Mouse (Mus musculus) heart, embryonic 11.5 days (tissue): Measurements from ENCODE around the gene Caprin2. TPM values are rescaled to one million over a fixed set of nuclear protein-coding genes. Genes with fewer than 3 reads are reported as not detected.
"Not testable (repeated sequence)": the region's sequence is repeated elsewhere in the genome, so short reads cannot be mapped to it uniquely, and the experiment has no call there.

Source experiments
- ATAC-seq: fragments of 200-750 bp; cut with Nextera tagmentation; replicated peaks from 2 replicates; pipeline ENCODE4 v1.8.0; 2017; ENCODE audit warnings: moderate library complexity; ENCODE audit not compliant: insufficient number of reproducible peaks, low FRiP score, low TSS enrichment
- H3K27ac ChIP-seq: fragments of 300-500 bp; sonication (generic); 2 replicates; pipeline ENCODE4 v1.5.1; 2014; ENCODE audit warnings: mild to moderate bottlenecking, low read depth, low read length
- H3K27me3 ChIP-seq: fragments of 300-500 bp; sonication (generic); 2 replicates; pipeline ENCODE4 v1.6.1; 2014; ENCODE audit warnings: mild to moderate bottlenecking, low read length, mixed read lengths; ENCODE audit not compliant: control insufficient read depth, insufficient read depth
- H3K36me3 ChIP-seq: fragments of 300-500 bp; sonication (generic); 2 replicates; pipeline ENCODE4 v1.6.1; 2014; ENCODE audit warnings: mild to moderate bottlenecking, low read length, moderate library complexity, mixed read lengths; ENCODE audit not compliant: control insufficient read depth, insufficient read depth
- H3K4me1 ChIP-seq: fragments of 300-500 bp; sonication (generic); 2 replicates; pipeline ENCODE4 v1.6.1; 2014; ENCODE audit warnings: low read length; ENCODE audit not compliant: control insufficient read depth, insufficient read depth
- H3K4me2 ChIP-seq: fragments of 300-500 bp; sonication (generic); 2 replicates; pipeline ENCODE4 v1.6.1; 2014; ENCODE audit warnings: mild to moderate bottlenecking, moderate library complexity
- H3K4me3 ChIP-seq: fragments of 300-500 bp; sonication (generic); 2 replicates; pipeline ENCODE4 v1.5.1; 2014; ENCODE audit warnings: low read depth, low read length
- H3K9ac ChIP-seq: fragments of 300-500 bp; sonication (generic); 2 replicates; pipeline ENCODE4 v1.6.1; 2014; ENCODE audit warnings: mild to moderate bottlenecking, low read depth, low read length, moderate library complexity
- H3K9me3 ChIP-seq: fragments of 300-500 bp; sonication (generic); replicated peaks from 2 replicates; pipeline ENCODE4 v1.6.1; 2016; ENCODE audit warnings: low read length; ENCODE audit not compliant: control insufficient read depth
- WGBS: fragments of 180-500 bp; shearing (Covaris S2); extraction: QIAGEN DNeasy Blood & Tissue Kit; methylation state at CpG from one replicate; pipeline ENCODE4 v1.1.7; 2014; ENCODE audit not compliant: insufficient replicate concordance; 5-methylcytosine and 5-hydroxymethylcytosine counted together
- polyA plus RNA-seq: library from polyadenylated mRNA; unstranded; fragments of >200 nt; fragmentation: Nextera tagmentation; extraction: Ambion mirVana; gene quantifications from 2 replicates; pipeline ENCODE4 v1.2.1, GENCODE M21; 2014

The Caprin2 gene
- 9.6 and 10.6 TPM in 2 replicates for polyA plus RNA-seq

GRCm38 (mm10) chr6:148895773-148896506 lies at the start of gene Caprin2:
Gene Caprin2, minus strand, starts transcription at chr6:148896237.
- Histone ChIP-seq H3K4me1 (peaks cover 3% of the 10 kb centered on the region; the same call in 1 of the 2 replicates), H3K9me3 (no peaks in the 10 kb centered on the region), H3K36me3 (no peaks in the 10 kb centered on the region), H3K9ac (peak within 1 kb of the TSS; percentile 80), H3K27me3 (no peaks in the 10 kb centered on the region), H3K4me2 (peak within 1 kb of the TSS; percentile 95), H3K27ac (peak within 1 kb of the TSS; percentile 82), H3K4me3 (peak within 1 kb of the TSS; percentile 75)
- under 1% methylated on average over 64 of the region's 65 CpGs for WGBS
- peak; percentile 99 for ATAC-seq

DNA sequence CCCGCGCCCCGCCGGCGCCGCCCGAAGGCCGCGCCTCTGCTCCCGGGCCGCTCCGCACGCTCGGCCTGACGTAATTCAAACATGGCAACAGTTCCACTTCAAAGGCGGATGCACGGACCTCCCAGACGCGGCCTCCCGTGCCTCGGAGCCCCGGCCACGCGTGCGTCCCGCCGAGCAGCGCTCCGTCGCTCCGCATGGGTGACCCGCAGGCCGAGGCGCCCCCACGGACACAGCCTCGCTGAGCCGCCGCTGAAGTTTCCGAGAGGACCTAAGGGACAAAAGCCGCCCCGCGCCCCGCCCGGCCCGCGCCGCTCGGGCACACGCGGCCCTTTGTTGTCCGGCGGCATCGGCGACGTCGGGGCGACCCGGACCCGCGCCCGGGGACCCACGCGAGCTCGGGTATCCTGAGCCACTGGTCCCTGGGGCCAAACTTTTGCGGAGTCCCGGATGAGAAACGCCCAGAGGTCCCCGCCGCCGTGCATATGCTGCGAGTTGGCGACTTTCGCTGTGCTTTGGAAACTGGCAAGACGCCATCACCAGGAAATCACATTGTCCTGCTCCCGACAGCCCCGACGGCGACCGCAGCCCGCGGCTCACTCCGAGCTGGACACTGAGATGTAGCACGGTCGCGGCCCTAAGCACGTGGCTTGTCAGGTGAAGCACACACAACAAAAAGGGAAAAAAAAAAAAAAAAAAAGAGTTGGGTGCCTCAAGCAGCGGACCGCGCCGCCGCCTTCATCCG lies 48.9 kb upstream of the Caprin2 start:
- H3K4me1 ChIP-seq = peaks cover 9% of the 10 kb centered on the region; the same call in 1 of the 2 replicates
- H3K9ac ChIP-seq = peak overlapping the region; percentile 99
- no peaks in the 10 kb centered on the region for H3K36me3 ChIP-seq
- no peaks in the 10 kb centered on the region for H3K27me3 ChIP-seq
- ATAC-seq = peak; percentile 72
- H3K4me2 ChIP-seq = peak overlapping the region; percentile 83
- H3K9me3 ChIP-seq = no peaks in the 10 kb centered on the region
- H3K27ac ChIP-seq = peak overlapping the region; percentile 81
- under 1% methylated on average over 87 of the region's 92 CpGs for WGBS
- H3K4me3 ChIP-seq = peak overlapping the region; percentile 74

- Histone ChIP-seq H3K27me3 (no peaks in the 10 kb centered on the region), H3K27ac (peak overlapping the region; percentile 81), H3K9me3 (no peaks in the 10 kb centered on the region), H3K9ac (peak overlapping the region; percentile 99), H3K4me2 (peak overlapping the region; percentile 83), H3K4me3 (peak overlapping the region; percentile 74), H3K4me1 (peaks cover 9% of the 10 kb centered on the region; the same call in 1 of the 2 replicates), H3K36me3 (no peaks in the 10 kb centered on the region)
- under 1% methylated on average over 30 of the region's 30 CpGs for WGBS
- ATAC-seq = no peak; the same call in 1 of the 2 replicates
Measured at GRCm38 (mm10) chr6:148944344-148944766, 48.3 kb upstream of the Caprin2 start.

DNA sequence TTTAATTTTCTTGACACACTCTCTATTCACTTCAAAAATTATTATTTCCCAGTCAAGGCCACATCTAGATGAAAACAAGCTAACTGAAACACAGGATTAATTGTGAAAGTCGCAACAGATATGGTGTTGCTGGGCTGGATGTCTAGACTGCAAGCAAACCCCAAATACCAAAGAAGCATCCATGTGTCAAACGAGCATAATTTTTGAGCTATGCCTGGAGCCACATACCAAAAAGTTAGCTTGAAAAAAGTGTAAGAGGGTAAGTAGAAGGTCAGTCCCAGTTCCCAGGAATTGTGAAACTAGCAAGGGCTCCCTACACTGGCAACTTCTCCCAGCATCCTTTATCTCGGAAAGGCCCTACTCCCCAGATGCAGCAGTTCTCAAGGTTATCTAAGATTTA lies 47.7 kb upstream of the Caprin2 start:
- Histone ChIP-seq H3K36me3 (no peaks in the 10 kb centered on the region), H3K27me3 (no peaks in the 10 kb centered on the region), H3K4me1 (peaks cover 9% of the 10 kb centered on the region; the same call in 1 of the 2 replicates), H3K9me3 (no peaks in the 10 kb centered on the region), H3K4me3 (peak overlapping the region; percentile 74), H3K4me2 (peak overlapping the region; percentile 83), H3K9ac (peak overlapping the region; percentile 99), H3K27ac (no peak overlapping the region)
- ATAC-seq = no peak
- 21% methylated on average over 3 of the region's 3 CpGs for WGBS

DNA sequence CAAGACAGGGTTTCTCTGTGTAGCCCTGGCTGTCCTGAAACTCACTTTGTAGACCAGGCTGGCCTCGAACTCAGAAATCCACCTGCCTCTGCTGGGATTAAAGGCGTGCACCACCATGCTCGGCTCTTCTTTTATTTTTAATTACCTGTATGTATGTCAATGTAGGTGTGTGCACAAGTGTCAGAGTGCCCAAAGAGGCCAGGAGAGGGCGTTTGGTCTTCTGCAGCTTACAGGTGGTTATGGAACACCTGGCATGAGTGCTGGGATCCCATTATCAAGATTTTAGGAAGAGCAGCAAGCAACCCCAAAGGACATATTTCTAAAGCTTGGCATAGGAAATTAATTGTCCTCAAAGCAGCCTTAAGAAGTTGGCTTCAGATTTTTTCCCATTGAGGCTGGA lies 46.4 kb upstream of the Caprin2 start:
- no peaks in the 10 kb centered on the region for H3K36me3 ChIP-seq
- no peak overlapping the region for H3K4me3 ChIP-seq
- no peak overlapping the region for H3K27ac ChIP-seq
- H3K4me2 ChIP-seq = no peak overlapping the region
- 78% methylated on average over 4 of the region's 4 CpGs for WGBS
- H3K9me3 ChIP-seq = no peaks in the 10 kb centered on the region
- no peak overlapping the region for H3K9ac ChIP-seq
- ATAC-seq = no peak
- peaks cover 9% of the 10 kb centered on the region; the same call in 1 of the 2 replicates for H3K4me1 ChIP-seq
- H3K27me3 ChIP-seq = no peaks in the 10 kb centered on the region

- Histone ChIP-seq H3K4me1 (peaks cover 9% of the 10 kb centered on the region; the same call in 1 of the 2 replicates), H3K36me3 (no peaks in the 10 kb centered on the region), H3K27me3 (no peaks in the 10 kb centered on the region), H3K9me3 (no peaks in the 10 kb centered on the region), H3K4me2 (no peak overlapping the region), H3K27ac (no peak overlapping the region), H3K4me3 (no peak overlapping the region), H3K9ac (no peak overlapping the region)
- ATAC-seq = no peak
- WGBS = 64% methylated on average over 5 of the region's 5 CpGs
Measured at GRCm38 (mm10) chr6:148941880-148942279, 45.8 kb upstream of the Caprin2 start.

GRCm38 (mm10) chr6:148940383-148940782 lies 44.3 kb upstream of the Caprin2 start:
- not testable (repeated sequence) for H3K36me3 ChIP-seq, H3K27ac ChIP-seq, ATAC-seq, H3K27me3 ChIP-seq, H3K4me2 ChIP-seq, H3K9ac ChIP-seq, H3K4me3 ChIP-seq, H3K9me3 ChIP-seq
- peaks cover 11% of the 10 kb centered on the region; the same call in 1 of the 2 replicates for H3K4me1 ChIP-seq
- WGBS = 86% methylated on average over 2 of the region's 3 CpGs

DNA sequence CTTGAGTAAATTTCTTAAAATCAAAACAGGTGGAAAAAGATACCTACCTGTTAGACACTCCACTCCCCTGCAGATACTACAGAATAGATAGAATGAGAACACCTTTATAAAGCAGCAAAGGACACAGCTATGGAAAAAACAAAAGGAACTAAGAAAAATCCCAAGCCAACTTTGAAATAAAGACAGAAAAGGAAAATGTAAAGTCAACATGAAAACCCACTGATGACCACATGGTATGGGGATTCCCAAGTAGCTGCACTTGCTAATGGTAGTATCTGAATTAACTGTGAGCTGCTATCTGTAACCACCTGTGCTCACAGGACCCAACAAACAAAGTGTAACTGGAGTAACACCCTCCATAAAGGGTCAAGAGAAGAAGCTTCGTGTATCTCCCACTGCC lies 41.7 kb upstream of the Caprin2 start:
- H3K27ac ChIP-seq = no peak overlapping the region
- no peaks in the 10 kb centered on the region for H3K27me3 ChIP-seq
- no peaks in the 10 kb centered on the region for H3K36me3 ChIP-seq
- H3K9ac ChIP-seq = no peak overlapping the region
- H3K9me3 ChIP-seq = no peaks in the 10 kb centered on the region
- no peak overlapping the region for H3K4me3 ChIP-seq
- H3K4me2 ChIP-seq = no peak overlapping the region
- peaks cover 10% of the 10 kb centered on the region for H3K4me1 ChIP-seq
- 20% methylated on average over 1 of the region's 1 CpGs for WGBS
- no peak for ATAC-seq
